Mouse (Mus musculus): Measurements from ENCODE around the gene Zfyve1. TPM values are rescaled to one million over a fixed set of nuclear protein-coding genes. Genes with fewer than 3 reads are reported as not detected.
A peak's percentile ranks its signal among the peaks of the same experiment; 100 is the strongest.
"Not testable (repeated sequence)": the region's sequence is repeated elsewhere in the genome, so short reads cannot be mapped to it uniquely, and the experiment has no call there.

Zfyve1 gene
- 22.8 and 25.3 TPM in 2 replicates for polyA plus RNA-seq (2014; fragmentation: Nextera tagmentation; extraction: Ambion mirVana)

DNA sequence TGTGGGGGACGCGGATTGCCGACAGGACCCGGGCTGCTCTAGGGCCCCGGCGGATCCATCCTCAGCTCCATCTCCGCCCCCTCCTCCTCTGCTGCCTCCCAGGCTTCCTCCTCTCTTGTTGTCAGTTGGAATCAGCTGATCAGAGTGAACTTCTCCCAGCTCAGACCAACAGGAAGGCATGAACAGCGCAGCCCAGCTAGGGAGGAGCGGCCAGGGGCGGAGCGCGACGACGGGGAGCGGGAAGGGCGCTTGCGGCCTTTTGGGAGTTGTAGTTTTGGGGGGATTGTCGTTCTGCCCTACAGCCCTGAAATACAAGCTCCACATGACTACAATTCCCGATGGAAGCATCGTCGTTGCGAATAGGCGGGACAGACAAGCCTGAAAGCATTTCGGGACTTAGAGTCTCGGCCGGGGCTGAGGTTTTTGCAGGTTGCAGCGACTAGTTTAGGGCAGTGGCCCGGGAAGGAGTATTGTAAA lies at the start of gene Zfyve1:
Gene Zfyve1 (minus strand): TSS at position 198 of the 477 bp plus-strand sequence.
- Histone ChIP-seq H3K9ac (peak within 1 kb of the TSS; percentile 98), H3K4me3 (replicated peaks; ENCODE audit: low read length) (peak within 1 kb of the TSS; percentile 86), H3K4me1 (replicated peaks; ENCODE audit: control insufficient read depth, insufficient read depth, low read length) (peaks cover 25% of the 10 kb centered on the region), H3K36me3 (replicated peaks; ENCODE audit: control insufficient read depth, insufficient read depth) (peaks cover 32% of the 10 kb centered on the region), H3K27me3 (ENCODE audit: control insufficient read depth, insufficient read depth, low read length) (no peaks in the 10 kb centered on the region), H3K4me2 (replicated peaks) (peak within 1 kb of the TSS; percentile 77), H3K27ac (peak within 1 kb of the TSS; percentile 95), H3K9me3 (ENCODE audit: control insufficient read depth, low read length) (no peaks in the 10 kb centered on the region)
- DNase-seq (ENCODE audit: low spot score), result peak; percentile 96
- ATAC-seq (ENCODE audit: low FRiP score), result peak; percentile 99
- under 1% methylated on average over 28 of the region's 28 CpGs for WGBS

DNA sequence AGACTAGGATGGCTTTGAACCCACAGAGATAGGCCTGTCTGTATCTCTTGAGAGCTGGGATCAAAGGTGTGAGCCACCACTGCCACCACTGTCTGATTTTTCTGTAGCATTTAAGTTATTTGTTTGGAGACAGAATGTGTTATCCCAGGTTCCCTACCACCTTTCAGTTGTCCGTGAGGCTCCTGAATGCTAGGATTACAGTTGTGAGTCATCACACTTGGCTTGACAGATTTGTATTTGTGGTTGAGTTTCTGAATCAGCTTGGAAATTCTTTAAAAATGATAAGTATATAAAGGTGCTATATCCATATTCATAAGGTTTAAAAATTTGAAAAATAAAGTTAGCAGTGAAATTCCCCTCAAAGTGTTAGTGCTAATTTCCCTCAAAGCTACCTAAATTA lies 46.1 kb upstream of the Zfyve1 start:
- no peak overlapping the region for H3K27ac ChIP-seq
- no peaks in the 10 kb centered on the region for H3K9me3 ChIP-seq (ENCODE audit: control insufficient read depth, low read length)
- no peak for ATAC-seq (ENCODE audit: low FRiP score)
- no peaks in the 10 kb centered on the region for H3K27me3 ChIP-seq (ENCODE audit: control insufficient read depth, insufficient read depth, low read length)
- no peak overlapping the region for H3K9ac ChIP-seq
- 87% methylated on average over 1 of the region's 1 CpGs for WGBS
- H3K36me3 ChIP-seq (replicated peaks; ENCODE audit: control insufficient read depth, insufficient read depth), result peaks cover 73% of the 10 kb centered on the region
- H3K4me1 ChIP-seq (replicated peaks; ENCODE audit: control insufficient read depth, insufficient read depth, low read length), result no peaks in the 10 kb centered on the region
- no peak for DNase-seq (ENCODE audit: low spot score)
- no peak overlapping the region for H3K4me2 ChIP-seq (replicated peaks)
- H3K4me3 ChIP-seq (replicated peaks; ENCODE audit: low read length), result no peak overlapping the region

DNA sequence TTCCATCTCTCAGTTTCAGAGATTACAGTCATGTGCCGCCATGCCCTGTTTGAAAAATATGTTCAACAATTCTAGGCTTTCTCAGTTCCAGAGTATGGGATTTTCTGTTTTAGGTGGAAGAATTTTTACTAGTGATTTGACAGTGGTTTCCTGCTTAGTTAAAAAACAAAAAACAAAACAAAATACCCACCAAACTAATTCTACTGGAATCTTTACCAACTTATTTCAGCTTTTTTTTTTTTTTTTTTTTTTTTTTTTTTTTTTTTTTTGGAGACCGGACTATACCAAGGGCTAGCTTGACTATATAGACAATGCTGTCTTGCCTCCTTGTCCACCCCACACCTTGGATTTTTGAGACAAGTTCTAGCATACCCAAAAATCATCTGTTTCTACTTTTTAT lies 44.2 kb upstream of the Zfyve1 start:
- Histone ChIP-seq H3K27ac (no peak overlapping the region), H3K4me3 (replicated peaks; ENCODE audit: low read length) (no peak overlapping the region), H3K36me3 (replicated peaks; ENCODE audit: control insufficient read depth, insufficient read depth) (peaks cover 74% of the 10 kb centered on the region), H3K4me2 (replicated peaks) (no peak overlapping the region), H3K4me1 (replicated peaks; ENCODE audit: control insufficient read depth, insufficient read depth, low read length) (no peaks in the 10 kb centered on the region), H3K9ac (no peak overlapping the region), H3K27me3 (ENCODE audit: control insufficient read depth, insufficient read depth, low read length) (no peaks in the 10 kb centered on the region), H3K9me3 (ENCODE audit: control insufficient read depth, low read length) (no peaks in the 10 kb centered on the region)
- DNase-seq (ENCODE audit: low spot score) (no peak), ATAC-seq (ENCODE audit: low FRiP score) (no peak)
- 98% methylated on average over 2 of the region's 2 CpGs for WGBS

DNA sequence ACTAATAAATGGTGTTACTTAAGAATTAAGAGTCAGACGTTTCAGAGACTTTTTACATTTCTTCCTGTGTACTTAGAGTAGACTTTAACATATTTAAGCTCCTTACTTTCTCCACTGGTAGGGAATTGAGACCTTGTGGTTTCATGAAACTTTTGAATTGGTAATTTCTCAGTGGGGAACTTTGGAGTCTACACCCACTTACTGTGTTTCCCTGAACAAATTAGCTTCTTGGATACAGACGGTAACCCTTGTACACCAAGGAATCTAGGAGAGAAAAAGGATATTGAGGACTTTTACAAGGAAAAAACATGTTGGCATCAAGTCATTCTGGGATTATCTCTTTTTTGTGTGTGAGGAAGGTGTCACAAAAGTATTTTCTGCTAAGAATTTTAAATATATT lies 36.8 kb upstream of the Zfyve1 start:
- WGBS, result 45% methylated on average over 2 of the region's 2 CpGs
- peaks cover 12% of the 10 kb centered on the region for H3K4me1 ChIP-seq (replicated peaks; ENCODE audit: control insufficient read depth, insufficient read depth, low read length)
- H3K9me3 ChIP-seq (ENCODE audit: control insufficient read depth, low read length), result no peaks in the 10 kb centered on the region
- no peak for DNase-seq (ENCODE audit: low spot score)
- H3K27me3 ChIP-seq (ENCODE audit: control insufficient read depth, insufficient read depth, low read length), result no peaks in the 10 kb centered on the region
- H3K4me3 ChIP-seq (replicated peaks; ENCODE audit: low read length), result peak overlapping the region; percentile 94
- H3K36me3 ChIP-seq (replicated peaks; ENCODE audit: control insufficient read depth, insufficient read depth), result peaks cover 30% of the 10 kb centered on the region
- H3K4me2 ChIP-seq (replicated peaks), result peak overlapping the region; percentile 76
- H3K9ac ChIP-seq, result peak overlapping the region; percentile 97; the same call in 1 of the 2 replicates
- no peak for ATAC-seq (ENCODE audit: low FRiP score)
- H3K27ac ChIP-seq, result no peak overlapping the region

DNA sequence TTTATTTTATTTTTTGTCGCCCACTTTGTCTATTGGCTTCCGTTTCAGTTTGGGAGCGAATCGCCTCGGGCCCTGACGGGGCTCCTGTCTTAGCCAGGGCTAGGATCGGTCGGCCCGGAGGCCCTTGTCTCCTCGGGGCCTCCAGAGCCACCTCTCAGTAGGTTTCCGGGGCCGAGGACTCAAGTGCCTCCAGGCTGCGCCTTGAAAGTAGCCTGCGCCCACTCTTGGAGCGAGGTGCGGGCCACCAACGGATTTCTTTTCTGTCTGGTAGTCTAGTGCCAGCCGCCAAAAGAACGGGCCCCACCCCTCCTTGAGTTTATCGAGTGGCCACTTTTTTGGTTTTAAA lies 35.6 kb upstream of the Zfyve1 start:
- no peaks in the 10 kb centered on the region for H3K27me3 ChIP-seq (ENCODE audit: control insufficient read depth, insufficient read depth, low read length)
- ATAC-seq (ENCODE audit: low FRiP score) (peak; percentile 44), DNase-seq (ENCODE audit: low spot score) (peak; percentile 52)
- H3K27ac ChIP-seq, result peak overlapping the region; percentile 93
- H3K36me3 ChIP-seq (replicated peaks; ENCODE audit: control insufficient read depth, insufficient read depth), result peaks cover 24% of the 10 kb centered on the region
- H3K9ac ChIP-seq, result peak overlapping the region; percentile 97
- no peaks in the 10 kb centered on the region for H3K9me3 ChIP-seq (ENCODE audit: control insufficient read depth, low read length)
- peaks cover 12% of the 10 kb centered on the region for H3K4me1 ChIP-seq (replicated peaks; ENCODE audit: control insufficient read depth, insufficient read depth, low read length)
- WGBS, result 0% methylated on average over 20 of the region's 20 CpGs
- H3K4me2 ChIP-seq (replicated peaks), result peak overlapping the region; percentile 76
- peak overlapping the region; percentile 94 for H3K4me3 ChIP-seq (replicated peaks; ENCODE audit: low read length)

DNA sequence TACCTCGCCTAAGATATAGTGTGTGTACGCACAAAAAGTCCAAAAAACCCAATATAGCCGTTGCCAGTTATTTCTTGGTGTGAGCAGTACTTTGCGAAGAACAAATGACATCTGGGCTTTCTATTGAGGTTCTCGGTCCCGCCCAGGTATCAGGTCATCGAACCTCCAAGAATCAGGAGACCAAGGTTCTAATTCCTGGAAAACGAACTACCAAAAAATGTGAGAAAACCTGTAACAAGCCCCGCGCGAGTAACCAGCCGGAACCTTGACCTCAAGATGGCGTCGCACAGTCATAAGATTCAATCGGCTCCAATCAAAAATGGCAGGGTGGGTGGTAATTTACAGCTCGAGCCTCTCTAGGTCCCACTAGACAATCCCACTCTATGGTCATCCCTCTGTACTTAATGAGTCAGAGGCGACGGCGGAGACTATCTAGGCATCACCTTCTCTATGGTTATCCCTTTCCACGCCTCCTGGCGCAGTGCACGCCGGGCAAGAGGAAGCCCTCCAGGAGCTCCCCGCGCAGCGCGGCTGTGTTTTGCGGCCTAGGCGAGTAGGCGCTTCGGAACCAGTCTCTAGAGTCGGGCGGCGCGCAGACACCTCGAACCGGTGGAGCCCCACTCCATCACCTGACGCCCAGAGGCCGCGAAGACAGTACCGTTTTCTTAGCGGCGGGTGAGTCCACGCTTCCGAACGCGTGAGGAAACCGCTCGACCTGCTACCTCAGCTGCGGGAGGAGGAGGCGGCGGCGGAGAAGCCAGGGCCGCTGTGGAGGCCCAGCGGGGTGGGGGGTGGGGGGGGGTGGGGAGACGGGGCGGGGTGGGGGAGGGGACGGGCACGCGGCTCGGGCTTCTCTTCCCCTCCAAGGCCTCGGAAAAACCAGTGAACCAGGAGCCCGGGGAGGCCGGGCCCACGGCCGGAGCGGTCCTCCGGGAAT lies 35.0 kb upstream of the Zfyve1 start:
- Histone ChIP-seq H3K9ac (peak overlapping the region; percentile 97), H3K4me3 (replicated peaks; ENCODE audit: low read length) (peak overlapping the region; percentile 94), H3K9me3 (ENCODE audit: control insufficient read depth, low read length) (no peaks in the 10 kb centered on the region), H3K4me2 (replicated peaks) (peak overlapping the region; percentile 80), H3K27ac (peak overlapping the region; percentile 93), H3K27me3 (ENCODE audit: control insufficient read depth, insufficient read depth, low read length) (no peaks in the 10 kb centered on the region), H3K4me1 (replicated peaks; ENCODE audit: control insufficient read depth, insufficient read depth, low read length) (peaks cover 12% of the 10 kb centered on the region), H3K36me3 (replicated peaks; ENCODE audit: control insufficient read depth, insufficient read depth) (peaks cover 17% of the 10 kb centered on the region)
- under 1% methylated on average over 56 of the region's 68 CpGs for WGBS
- ATAC-seq (ENCODE audit: low FRiP score) (peak; percentile 100), DNase-seq (ENCODE audit: low spot score) (peak; percentile 100)

DNA sequence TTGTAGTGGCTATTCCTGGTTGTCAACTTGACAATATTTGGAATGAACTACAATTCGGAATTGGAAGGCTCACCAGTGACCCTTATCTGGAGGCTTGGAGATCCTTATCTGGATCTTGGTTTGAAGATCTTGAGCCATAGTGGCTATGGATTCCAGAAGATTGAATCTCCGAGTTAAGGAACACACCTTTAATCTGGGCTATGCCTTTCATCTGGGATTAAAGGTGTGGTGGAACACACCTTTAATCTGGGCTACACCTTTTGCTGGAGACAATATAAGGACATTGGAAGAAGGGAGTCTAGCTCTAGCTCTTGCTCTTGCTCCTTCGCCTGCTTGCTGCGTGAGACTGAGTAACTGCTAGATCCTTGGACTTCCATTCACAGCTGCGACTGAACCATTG lies 33.9 kb upstream of the Zfyve1 start, which contains the start of gene Rbm25:
Gene Rbm25 (plus strand): TSS at position 301 of the 400 bp plus-strand sequence.
- H3K27me3 ChIP-seq (ENCODE audit: control insufficient read depth, insufficient read depth, low read length); H3K9me3 ChIP-seq (ENCODE audit: control insufficient read depth, low read length): not testable (repeated sequence)
- WGBS, result no CpG with 5 or more reads among the region's 5 CpGs

DNA sequence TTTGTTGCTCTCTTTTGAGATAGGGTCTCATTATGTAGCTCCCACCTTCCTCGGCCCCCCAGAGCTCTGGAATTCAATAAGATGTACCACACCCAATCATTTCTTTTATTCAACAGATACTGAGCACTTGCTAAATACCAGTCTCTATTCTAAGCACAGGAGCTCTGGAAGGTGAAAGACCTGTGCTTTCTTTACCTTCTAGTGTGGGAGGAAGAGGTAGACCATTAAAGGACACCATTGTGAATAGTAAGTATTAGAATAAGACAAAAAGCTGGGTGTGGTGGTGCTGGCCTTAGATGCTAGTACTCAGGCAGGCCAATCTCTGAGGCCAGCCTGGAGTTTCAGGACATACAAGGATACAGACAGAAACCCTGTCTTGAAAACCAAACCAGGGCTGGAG lies 27.3 kb upstream of the Zfyve1 start:
- Histone ChIP-seq H3K27me3 (ENCODE audit: control insufficient read depth, insufficient read depth, low read length) (no peaks in the 10 kb centered on the region), H3K4me1 (replicated peaks; ENCODE audit: control insufficient read depth, insufficient read depth, low read length) (no peaks in the 10 kb centered on the region), H3K36me3 (replicated peaks; ENCODE audit: control insufficient read depth, insufficient read depth) (no peaks in the 10 kb centered on the region), H3K4me2 (replicated peaks) (no peak overlapping the region), H3K9ac (no peak overlapping the region), H3K4me3 (replicated peaks; ENCODE audit: low read length) (no peak overlapping the region), H3K9me3 (ENCODE audit: control insufficient read depth, low read length) (no peaks in the 10 kb centered on the region), H3K27ac (no peak overlapping the region)
- no peak for ATAC-seq (ENCODE audit: low FRiP score)
- 90% methylated on average over 1 of the region's 1 CpGs for WGBS
- DNase-seq (ENCODE audit: low spot score), result no peak

More for the DNA sequence above, 33.9 kb upstream of the Zfyve1 start, which contains the start of gene Rbm25:
- peak within 1 kb of the TSS; percentile 97 for H3K9ac ChIP-seq
- DNase-seq (ENCODE audit: low spot score); ATAC-seq (ENCODE audit: low FRiP score); H3K36me3 ChIP-seq (replicated peaks; ENCODE audit: control insufficient read depth, insufficient read depth): not testable (repeated sequence)
- H3K27ac ChIP-seq, result peak within 1 kb of the TSS; percentile 93
- H3K4me2 ChIP-seq (replicated peaks), result peak within 1 kb of the TSS; percentile 80
- H3K4me3 ChIP-seq (replicated peaks; ENCODE audit: low read length), result peak within 1 kb of the TSS; percentile 94
- H3K4me1 ChIP-seq (replicated peaks; ENCODE audit: control insufficient read depth, insufficient read depth, low read length), result peaks cover 12% of the 10 kb centered on the region

DNA sequence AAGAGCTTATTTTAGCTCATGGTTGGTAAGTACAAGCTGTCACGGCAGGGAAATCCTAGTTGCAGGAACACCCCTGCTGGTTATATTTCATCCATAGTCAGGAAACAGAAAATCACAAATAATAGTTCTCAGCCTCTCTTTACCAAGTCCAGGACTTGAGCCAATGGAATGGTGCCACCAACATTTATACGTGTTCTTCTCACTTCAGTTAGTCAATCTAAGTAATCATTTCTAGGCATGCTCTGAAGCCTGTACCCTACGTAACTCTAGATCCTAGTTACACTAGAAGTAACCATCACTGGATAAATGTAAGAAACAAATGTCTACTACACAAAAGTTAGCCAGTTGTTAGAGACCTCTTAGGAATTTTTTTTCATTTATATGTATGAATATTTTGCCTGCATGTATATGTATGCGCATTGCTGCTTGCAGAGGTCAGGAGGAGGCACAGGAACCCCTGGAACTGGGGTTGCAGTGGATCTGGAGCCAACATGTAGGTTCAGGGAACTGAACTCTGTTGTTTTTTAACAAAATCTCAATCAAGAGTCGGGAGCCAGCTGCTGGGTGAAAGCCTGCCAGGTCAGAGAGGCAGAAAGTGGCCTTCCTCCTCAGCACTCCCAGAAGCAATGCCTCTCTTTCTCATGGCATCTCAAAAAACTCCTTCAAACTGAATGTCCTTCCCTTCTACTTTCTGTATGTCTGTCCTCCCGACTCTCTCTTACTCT lies 25.2 kb upstream of the Zfyve1 start:
- H3K27ac ChIP-seq, result no peak overlapping the region
- no peaks in the 10 kb centered on the region for H3K36me3 ChIP-seq (replicated peaks; ENCODE audit: control insufficient read depth, insufficient read depth)
- H3K4me3 ChIP-seq (replicated peaks; ENCODE audit: low read length), result no peak overlapping the region
- no peaks in the 10 kb centered on the region for H3K27me3 ChIP-seq (ENCODE audit: control insufficient read depth, insufficient read depth, low read length)
- no peak for ATAC-seq (ENCODE audit: low FRiP score)
- 79% methylated on average over 6 of the region's 6 CpGs for WGBS
- H3K4me2 ChIP-seq (replicated peaks), result no peak overlapping the region
- H3K9me3 ChIP-seq (ENCODE audit: control insufficient read depth, low read length), result no peaks in the 10 kb centered on the region
- H3K4me1 ChIP-seq (replicated peaks; ENCODE audit: control insufficient read depth, insufficient read depth, low read length), result no peaks in the 10 kb centered on the region
- H3K9ac ChIP-seq, result no peak overlapping the region
- DNase-seq (ENCODE audit: low spot score), result no peak

Measured in hindbrain, embryonic 14.5 days (tissue).